Mouse (Mus musculus) left cerebral cortex, adult 18-20 months (tissue): ENCODE measurements at regions not wholly inside any gene's neighbourhood (a gene's known extent, or its start where the extent isn't known, plus 50 kb on each side); places are given as distances from the start of the nearest gene placed in this dataset.

Experiments
- DNase-seq, 2 experiments: peaks; one replicate each; pipeline ENCODE4 v3.0.0; 2021 to 2022; ENCODE audit warnings: low spot score in 2 of 2, mixed read lengths in 1 of 2

GRCm38 (mm10) chr14:105718676-105719441 is 177.8 kb downstream of the Spry2 start:
- DNase-seq, result peak in 1 of 2 experiments; percentile 47

GRCm38 (mm10) chr14:105717821-105718220 is 178.8 kb downstream of the Spry2 start:
- DNase-seq, result no peak

- DNase-seq, result no peak
Measured at GRCm38 (mm10) chr14:105708691-105709090, 187.9 kb downstream of the Spry2 start.

GRCm38 (mm10) chr14:105706756-105707155 is 189.9 kb downstream of the Spry2 start:
- no peak for DNase-seq

- no peak for DNase-seq
Measured at GRCm38 (mm10) chr14:105698616-105699015, 198.0 kb downstream of the Spry2 start.

- DNase-seq, result no peak
Measured at GRCm38 (mm10) chr14:105698086-105698485, 198.5 kb downstream of the Spry2 start.

- DNase-seq, result no peak
Measured at GRCm38 (mm10) chr14:105697398-105697797, 199.2 kb downstream of the Spry2 start.

GRCm38 (mm10) chr14:105694969-105695368 is 201.7 kb downstream of the Spry2 start:
- DNase-seq, result no peak

GRCm38 (mm10) chr14:105693713-105694112 is 202.9 kb downstream of the Spry2 start:
- no peak for DNase-seq

GRCm38 (mm10) chr14:105684826-105685465 is 211.7 kb downstream of the Spry2 start:
- DNase-seq, result no peak

- no peak for DNase-seq
Measured at GRCm38 (mm10) chr14:105684329-105684728, 212.3 kb downstream of the Spry2 start.

GRCm38 (mm10) chr14:105676646-105676930 is 220.0 kb downstream of the Spry2 start:
- DNase-seq, result no peak

GRCm38 (mm10) chr14:105675801-105676645 is 220.6 kb downstream of the Spry2 start:
- no peak for DNase-seq

GRCm38 (mm10) chr14:105675006-105675405 is 221.6 kb downstream of the Spry2 start:
- DNase-seq, result no peak

GRCm38 (mm10) chr14:105668969-105669368 is 227.7 kb downstream of the Spry2 start:
- DNase-seq, result peak; percentile 79 to 90

GRCm38 (mm10) chr14:105664671-105665198 is 231.9 kb downstream of the Spry2 start:
- DNase-seq, result no peak

- no peak for DNase-seq
Measured at GRCm38 (mm10) chr14:105663472-105663871, 233.1 kb downstream of the Spry2 start.

- no peak for DNase-seq
Measured at GRCm38 (mm10) chr14:105662839-105663238, 233.8 kb downstream of the Spry2 start.

GRCm38 (mm10) chr14:105658316-105658715 is 238.3 kb downstream of the Spry2 start:
- DNase-seq, result peak; percentile 34 to 44

GRCm38 (mm10) chr14:105647166-105647565 is 249.5 kb downstream of the Spry2 start:
- no peak for DNase-seq

- DNase-seq, result no peak
Measured at GRCm38 (mm10) chr14:105644428-105644827, 252.2 kb downstream of the Spry2 start.
